Mouse (Mus musculus) left cerebral cortex, postnatal 36 days (tissue): ENCODE data around the gene Ugt1a8. TPM values are rescaled to one million over a fixed set of nuclear protein-coding genes. Genes with fewer than 3 reads are reported as not detected.

Experiments used
- DNase-seq, 2 experiments: peaks; one replicate each; pipeline ENCODE4 v3.0.0; 2021 to 2022; ENCODE audit warnings: low spot score in 2 of 2, mixed read lengths in 1 of 2
- intact Hi-C: fragments of 180-260 bp; cut with DNase I; formaldehyde crosslinking; loops from one replicate; pipeline ENCODE4 v1.15.1; 2025
- total RNA-seq, 2 experiments: library from RNA; stranded (reverse); gene quantifications; 2 replicates each; pipeline ENCODE4 v1.2.3; 2021

The Ugt1a8 gene
- total RNA-seq, 2 experiments from 2014 or later: not detected

GRCm38 (mm10) chr1:88266123-88266522 lies 178.5 kb downstream of the Ugt1a8 start:
- intact Hi-C loops: no loop called here
- DNase-seq: no peak

- DNase-seq: no peak
- intact Hi-C loops: no loop called here
These were observed 179.9 kb downstream of the Ugt1a8 start for GRCm38 (mm10) chr1:88267489-88267888.

GRCm38 (mm10) chr1:88268070-88268469 lies 180.5 kb downstream of the Ugt1a8 start:
- intact Hi-C loops: no loop called here

More at GRCm38 (mm10) chr1:88268070-88268469, 180.5 kb downstream of the Ugt1a8 start:
- DNase-seq: no peak

Other genes starting within 250 kb of the Ugt1a8 start
- 100 to 1,000 TPM in 1 of 2 experiments, 10 to 100 TPM in 1; 88.0 to 122 TPM for gene Dgkd, start 234.5 kb upstream of the Ugt1a8 start, total RNA-seq
- gene Usp40, start 79.3 kb upstream of the Ugt1a8 start, total RNA-seq: 10 to 100 TPM; 15.1 to 27.2 TPM
- not detected for gene Ugt1a10, start 32.4 kb upstream of the Ugt1a8 start, total RNA-seq
- not detected for gene Ugt1a9, start 17.0 kb upstream of the Ugt1a8 start, total RNA-seq
- gene Ugt1a7c, start 7.2 kb downstream of the Ugt1a8 start, total RNA-seq: under 1 TPM; 0.44 to 0.82 TPM
- gene Ugt1a6b, start 15.4 kb downstream of the Ugt1a8 start, total RNA-seq: under 1 TPM in 1 of 2 experiments, not detected in 1; 0.22 TPM
- 1 to 10 TPM in 1 of 2 experiments, under 1 TPM in 1; 0.96 to 1.2 TPM for gene Ugt1a6a, start 47.0 kb downstream of the Ugt1a8 start, total RNA-seq
- not detected for gene Ugt1a5, start 78.2 kb downstream of the Ugt1a8 start, total RNA-seq
- gene Ugt1a2, start 112.8 kb downstream of the Ugt1a8 start, total RNA-seq: not detected
- 1 to 10 TPM; 2.2 to 2.5 TPM for gene Dnajb3, start 118.0 kb downstream of the Ugt1a8 start, total RNA-seq
- under 1 TPM in 1 of 2 experiments, not detected in 1; 0.18 TPM for gene Ugt1a1, start 124.1 kb downstream of the Ugt1a8 start, total RNA-seq
- gene Mroh2a, start 139.2 kb downstream of the Ugt1a8 start, total RNA-seq: under 1 TPM in 1 of 2 experiments, not detected in 1; 0.07 TPM
- gene Hjurp, start 189.8 kb downstream of the Ugt1a8 start, total RNA-seq: 10 to 100 TPM; 33.0 to 38.9 TPM
- gene Trpm8, start 189.8 kb downstream of the Ugt1a8 start, total RNA-seq: under 1 TPM in 1 of 2 experiments, not detected in 1; 0.25 TPM